Mouse (Mus musculus) megakaryocyte, embryonic 14.5 days (primary cell): ENCODE data around the gene Rabgef1.

Experiments used
- FLI1 ChIP-seq: IDR thresholded peaks from 2 replicates; pipeline ENCODE4 v1.6.1; 2012; ENCODE audit warnings: low read length, inconsistent platforms, mixed read lengths
- GATA1 ChIP-seq: IDR thresholded peaks from 3 replicates; pipeline ENCODE4 v1.6.1; 2012; ENCODE audit warnings: mixed read lengths, low read length, inconsistent platforms, borderline replicate concordance

- no peak for TF ChIP-seq GATA1
- no peak for TF ChIP-seq FLI1
Measured at GRCm38 (mm10) chr5:130204560-130204959, 33.0 kb downstream of the Rabgef1 start.
